Mouse (Mus musculus): ENCODE measurements at regions not wholly inside any gene's neighbourhood (a gene's known extent, or its start where the extent isn't known, plus 50 kb on each side); places are given as distances from the start of the nearest gene placed in this dataset.

DNA sequence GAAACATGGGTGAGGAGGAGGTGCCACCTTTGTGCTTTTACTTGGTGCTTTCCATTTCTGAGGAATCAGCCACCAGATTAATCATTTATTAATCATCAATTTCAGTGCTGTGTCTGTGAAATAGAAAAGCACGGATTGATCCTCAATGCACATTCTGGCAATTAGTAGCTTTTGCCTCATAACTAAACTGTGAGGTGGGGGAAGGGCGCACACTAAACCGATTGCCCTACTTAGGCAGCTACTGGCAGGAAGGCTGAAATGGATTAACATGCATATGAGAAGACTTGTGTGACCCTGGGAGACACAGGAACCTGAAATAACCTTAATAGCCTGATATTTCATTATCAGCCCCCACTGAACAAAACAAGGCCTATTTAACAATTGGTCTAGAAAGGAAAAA, 581.5 kb upstream of the Tbl1xr1 start:
- Histone ChIP-seq H3K4me3 (ENCODE audit: insufficient read depth, low read length) (no peak overlapping the region), H3K27ac (ENCODE audit: insufficient read depth, low read depth, low read length) (no peak overlapping the region), H3K4me1 (ENCODE audit: control insufficient read depth, insufficient read depth, low read length) (no peaks in the 10 kb centered on the region)
- TF ChIP-seq CTCF (IDR thresholded peaks at IDR 0.05; ENCODE audit: low read depth, low read length) (no peak), POLR2A (IDR thresholded peaks at IDR 0.05; ENCODE audit: borderline replicate concordance, low read depth, low read length) (no peak)

DNA sequence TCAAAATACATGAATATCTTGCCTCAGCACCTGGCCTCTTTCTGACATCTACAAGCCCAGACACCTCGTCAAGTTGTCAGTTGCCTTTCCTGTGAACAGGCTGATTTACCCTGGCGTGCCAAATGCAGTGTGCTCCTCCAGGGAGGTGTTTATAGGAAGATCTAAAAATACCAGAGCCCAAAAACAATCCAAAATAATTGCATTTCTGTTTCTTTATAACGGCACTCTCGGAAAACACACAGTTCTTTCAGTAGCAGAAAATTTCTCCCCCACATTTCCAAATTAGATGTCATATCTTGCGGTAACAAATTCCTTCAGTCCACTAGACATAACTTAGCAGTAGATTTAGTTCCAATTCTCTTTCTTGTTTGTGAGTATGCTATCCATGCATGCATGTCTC, 580.8 kb upstream of the Tbl1xr1 start:
- no peaks in the 10 kb centered on the region for H3K4me1 ChIP-seq (ENCODE audit: control insufficient read depth, insufficient read depth, low read length)
- no peak overlapping the region for H3K4me3 ChIP-seq (ENCODE audit: insufficient read depth, low read length)
- no peak overlapping the region for H3K27ac ChIP-seq (ENCODE audit: insufficient read depth, low read depth, low read length)
- TF ChIP-seq CTCF (IDR thresholded peaks at IDR 0.05; ENCODE audit: low read depth, low read length), result no peak
- no peak for TF ChIP-seq POLR2A (IDR thresholded peaks at IDR 0.05; ENCODE audit: borderline replicate concordance, low read depth, low read length)

DNA sequence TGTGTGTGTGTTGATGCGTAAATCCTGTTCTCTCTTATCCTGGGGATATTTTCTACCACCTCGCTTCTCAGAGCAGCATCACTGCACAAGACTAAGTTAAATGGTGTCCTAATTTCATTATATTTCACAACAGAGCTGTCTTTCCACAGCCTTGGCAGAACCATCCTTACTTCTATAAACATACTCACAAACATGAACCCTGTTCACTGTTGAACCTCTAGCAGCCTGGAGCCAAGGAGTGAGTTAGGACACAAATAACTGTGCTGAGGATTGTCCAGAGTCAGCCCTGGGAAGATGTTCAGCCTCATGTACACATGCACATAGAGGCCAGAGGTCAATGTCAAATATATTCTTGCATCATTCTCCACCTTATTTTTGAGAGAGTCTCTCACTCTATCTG, 580.3 kb upstream of the Tbl1xr1 start:
- no peak overlapping the region for H3K4me3 ChIP-seq (ENCODE audit: insufficient read depth, low read length)

DNA sequence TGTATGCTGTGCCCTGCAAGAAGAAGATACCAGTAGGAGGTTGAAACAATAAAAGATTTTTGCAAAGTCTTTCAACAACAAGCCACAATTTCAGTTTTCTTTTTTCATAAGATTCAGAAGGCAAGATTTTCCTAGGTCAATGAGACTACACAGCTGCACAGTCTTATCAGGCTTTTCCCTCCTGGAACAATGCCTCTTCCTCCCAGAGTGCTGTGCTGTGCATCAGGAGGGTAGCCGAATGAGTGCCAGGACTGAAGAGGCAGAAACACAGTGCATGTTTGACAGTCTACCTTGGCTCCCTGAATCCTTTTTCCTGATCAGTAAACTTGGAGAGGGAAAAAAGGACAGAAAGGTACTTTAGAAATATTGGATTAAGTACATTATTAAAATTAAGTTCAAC, 579.4 kb upstream of the Tbl1xr1 start:
- Histone ChIP-seq H3K4me3 (ENCODE audit: insufficient read depth, low read length) (no peak overlapping the region), H3K4me1 (ENCODE audit: control insufficient read depth, insufficient read depth, low read length) (no peaks in the 10 kb centered on the region), H3K27ac (ENCODE audit: insufficient read depth, low read depth, low read length) (no peak overlapping the region)
- TF ChIP-seq POLR2A (IDR thresholded peaks at IDR 0.05; ENCODE audit: borderline replicate concordance, low read depth, low read length), result no peak
- TF ChIP-seq CTCF (IDR thresholded peaks at IDR 0.05; ENCODE audit: low read depth, low read length), result no peak

More for the DNA sequence above, 580.3 kb upstream of the Tbl1xr1 start:
- Histone ChIP-seq H3K27ac (ENCODE audit: insufficient read depth, low read depth, low read length) (no peak overlapping the region), H3K4me1 (ENCODE audit: control insufficient read depth, insufficient read depth, low read length) (no peaks in the 10 kb centered on the region)
- TF ChIP-seq POLR2A (IDR thresholded peaks at IDR 0.05; ENCODE audit: borderline replicate concordance, low read depth, low read length) (no peak), CTCF (IDR thresholded peaks at IDR 0.05; ENCODE audit: low read depth, low read length) (no peak)

DNA sequence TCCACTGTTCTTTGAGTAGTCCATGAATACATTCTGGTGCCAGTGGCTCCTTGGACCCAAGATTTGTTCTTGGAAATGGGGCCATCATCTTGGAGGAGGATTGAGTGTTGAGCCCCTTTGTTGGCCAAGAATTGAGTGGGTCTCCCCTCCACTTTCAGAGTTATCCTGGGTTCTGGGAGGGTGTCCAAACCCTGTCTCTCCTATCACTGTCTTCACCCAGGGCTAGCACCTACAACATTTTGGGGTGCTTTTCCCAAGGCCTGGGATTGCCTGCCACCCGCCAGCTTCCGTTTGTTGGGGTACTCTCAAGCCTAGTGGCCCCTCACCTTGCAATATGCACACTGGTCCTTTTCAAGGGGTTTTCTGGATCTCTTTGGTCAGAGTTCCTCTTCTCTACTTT, 568.8 kb upstream of the Tbl1xr1 start:
- no peak overlapping the region for H3K4me3 ChIP-seq (ENCODE audit: insufficient read depth, low read length)
- no peak for TF ChIP-seq CTCF (IDR thresholded peaks at IDR 0.05; ENCODE audit: low read depth, low read length)
- TF ChIP-seq POLR2A (IDR thresholded peaks at IDR 0.05; ENCODE audit: borderline replicate concordance, low read depth, low read length), result no peak
- H3K4me1 ChIP-seq (ENCODE audit: control insufficient read depth, insufficient read depth, low read length), result no peaks in the 10 kb centered on the region
- H3K27ac ChIP-seq (ENCODE audit: insufficient read depth, low read depth, low read length), result no peak overlapping the region

DNA sequence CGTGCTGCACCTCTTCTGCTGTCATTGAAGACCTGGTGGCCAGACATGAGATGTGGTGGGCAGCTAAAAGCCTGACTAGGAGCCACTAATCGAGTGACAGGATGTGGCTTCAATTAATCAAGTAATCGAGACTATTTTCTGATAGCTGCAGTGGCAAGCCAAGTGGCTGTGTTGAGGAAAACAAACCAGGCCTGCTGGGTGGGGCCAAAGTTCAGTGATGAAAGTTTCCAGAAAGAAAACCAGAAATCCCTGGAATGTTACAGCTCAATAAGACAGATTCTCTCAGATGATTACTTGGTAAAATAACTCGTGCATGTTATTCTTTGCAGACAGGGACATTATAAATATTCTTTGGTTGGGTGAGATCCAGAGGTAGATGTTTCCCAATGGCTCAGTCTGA, 564.4 kb upstream of the Tbl1xr1 start:
- Histone ChIP-seq H3K4me1 (ENCODE audit: control insufficient read depth, insufficient read depth, low read length) (no peaks in the 10 kb centered on the region), H3K27ac (ENCODE audit: insufficient read depth, low read depth, low read length) (no peak overlapping the region), H3K4me3 (ENCODE audit: insufficient read depth, low read length) (no peak overlapping the region)
- TF ChIP-seq CTCF (IDR thresholded peaks at IDR 0.05; ENCODE audit: low read depth, low read length) (no peak), POLR2A (IDR thresholded peaks at IDR 0.05; ENCODE audit: borderline replicate concordance, low read depth, low read length) (no peak)

DNA sequence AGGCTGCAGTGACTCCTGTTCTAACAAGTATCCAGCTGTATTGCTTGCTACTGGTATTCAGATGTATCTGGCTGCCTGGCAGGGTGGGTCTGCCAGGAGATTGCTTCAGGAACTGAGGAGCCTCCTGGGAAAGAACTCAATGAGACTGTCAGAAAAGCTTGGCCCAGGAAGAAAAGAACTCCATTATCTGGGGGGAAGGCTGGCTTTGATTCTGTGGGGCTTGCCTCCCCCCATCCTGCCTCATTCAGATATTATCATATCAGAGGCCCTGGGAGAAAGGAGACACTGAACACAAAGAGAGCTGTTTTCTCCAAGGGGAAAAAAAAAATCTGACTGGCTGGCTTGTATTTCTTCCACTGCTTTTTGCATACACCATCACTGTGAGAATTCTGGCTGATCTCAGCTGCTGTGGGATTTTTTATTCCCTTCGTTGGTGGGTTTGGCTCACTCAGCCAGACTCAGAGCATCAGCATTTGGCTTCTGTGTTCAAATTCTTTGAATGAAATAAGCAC, 552.0 kb upstream of the Tbl1xr1 start:
- Histone ChIP-seq H3K4me3 (ENCODE audit: insufficient read depth, low read length) (no peak overlapping the region), H3K27ac (ENCODE audit: insufficient read depth, low read depth, low read length) (no peak overlapping the region), H3K4me1 (ENCODE audit: control insufficient read depth, insufficient read depth, low read length) (no peaks in the 10 kb centered on the region)
- TF ChIP-seq POLR2A (IDR thresholded peaks at IDR 0.05; ENCODE audit: borderline replicate concordance, low read depth, low read length) (no peak), CTCF (IDR thresholded peaks at IDR 0.05; ENCODE audit: low read depth, low read length) (no peak)

DNA sequence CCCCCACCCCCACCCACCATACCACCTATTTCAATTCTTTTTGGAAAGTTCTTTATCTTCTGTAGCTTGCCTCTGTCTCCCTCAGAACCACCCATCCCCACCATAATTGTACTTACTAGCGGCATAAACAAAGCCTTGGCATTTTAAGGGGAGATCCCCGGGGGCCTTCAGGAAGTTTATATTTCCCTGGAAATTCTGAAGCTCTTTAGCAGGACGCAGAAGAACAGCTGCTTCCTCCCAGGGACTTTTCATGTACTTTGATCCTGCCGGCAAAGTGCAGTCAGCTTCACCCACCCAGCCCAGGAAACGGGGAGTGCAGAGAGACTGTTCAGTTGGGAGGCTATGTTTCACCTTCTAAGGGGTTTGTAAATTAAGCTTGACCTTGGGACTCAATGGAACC, 545.6 kb upstream of the Tbl1xr1 start:
- Histone ChIP-seq H3K4me1 (ENCODE audit: control insufficient read depth, insufficient read depth, low read length) (no peaks in the 10 kb centered on the region), H3K27ac (ENCODE audit: insufficient read depth, low read depth, low read length) (no peak overlapping the region), H3K4me3 (ENCODE audit: insufficient read depth, low read length) (no peak overlapping the region)
- no peak for TF ChIP-seq CTCF (IDR thresholded peaks at IDR 0.05; ENCODE audit: low read depth, low read length)
- TF ChIP-seq POLR2A (IDR thresholded peaks at IDR 0.05; ENCODE audit: borderline replicate concordance, low read depth, low read length), result no peak

DNA sequence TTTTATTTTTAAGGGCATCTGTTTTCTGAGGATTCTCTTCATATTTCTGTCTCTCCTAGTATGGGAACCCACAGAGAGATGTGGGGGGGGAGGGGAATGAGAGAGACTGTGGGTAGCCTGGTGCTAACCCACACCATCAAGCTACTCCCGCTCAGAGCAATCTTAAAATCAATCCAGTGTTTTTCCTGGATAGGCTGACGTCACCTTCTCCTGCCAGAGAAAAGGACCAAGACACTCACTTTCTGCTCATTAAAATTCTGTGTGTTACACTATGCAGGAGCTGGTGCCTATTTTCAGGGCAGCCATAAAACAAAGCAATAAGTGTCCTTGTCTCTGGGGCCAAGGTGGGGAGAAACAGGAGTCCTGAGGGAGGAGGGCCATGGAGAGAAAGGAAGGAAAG, 537.3 kb upstream of the Tbl1xr1 start:
- no peak overlapping the region for H3K27ac ChIP-seq (ENCODE audit: insufficient read depth, low read depth, low read length)
- no peak overlapping the region for H3K4me3 ChIP-seq (ENCODE audit: insufficient read depth, low read length)
- no peaks in the 10 kb centered on the region for H3K4me1 ChIP-seq (ENCODE audit: control insufficient read depth, insufficient read depth, low read length)
- no peak for TF ChIP-seq POLR2A (IDR thresholded peaks at IDR 0.05; ENCODE audit: borderline replicate concordance, low read depth, low read length)
- TF ChIP-seq CTCF (IDR thresholded peaks at IDR 0.05; ENCODE audit: low read depth, low read length), result no peak

DNA sequence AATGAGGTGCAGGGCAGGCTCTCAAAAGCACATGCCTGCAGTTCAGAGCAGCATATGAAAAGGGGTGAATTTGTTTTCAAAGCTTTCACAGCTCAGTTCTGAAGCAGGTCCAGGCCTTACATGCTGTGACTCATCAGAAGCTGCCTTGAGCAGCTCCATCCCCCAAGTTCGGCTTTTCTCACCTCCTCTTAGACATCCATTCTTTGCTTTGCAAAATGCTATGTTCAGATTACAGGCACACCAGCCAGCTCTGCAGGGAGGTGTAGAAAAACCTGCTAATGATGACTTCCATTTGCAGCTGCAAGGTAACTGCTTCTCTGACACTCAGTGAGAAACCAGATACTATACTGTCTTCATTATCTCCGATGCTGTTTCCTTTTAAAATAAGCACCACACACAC, 532.0 kb upstream of the Tbl1xr1 start:
- TF ChIP-seq POLR2A (IDR thresholded peaks at IDR 0.05; ENCODE audit: borderline replicate concordance, low read depth, low read length), result no peak
- TF ChIP-seq CTCF (IDR thresholded peaks at IDR 0.05; ENCODE audit: low read depth, low read length), result no peak
- Histone ChIP-seq H3K4me3 (ENCODE audit: insufficient read depth, low read length) (no peak overlapping the region), H3K4me1 (ENCODE audit: control insufficient read depth, insufficient read depth, low read length) (no peaks in the 10 kb centered on the region), H3K27ac (ENCODE audit: insufficient read depth, low read depth, low read length) (no peak overlapping the region)
